Mouse (Mus musculus) gastrocnemius, postnatal 25 days (tissue): ENCODE results near the gene Abat. TPM values are rescaled to one million over a fixed set of nuclear protein-coding genes. Genes with fewer than 3 reads are reported as not detected.

Source experiments
- DNase-seq: peaks from one replicate; pipeline ENCODE4 v3.0.0; 2022
- total RNA-seq, 2 experiments: library from RNA; stranded (reverse); gene quantifications; 1 replicate in 1 of 2; 2 replicates in 1 of 2; pipeline ENCODE4 v1.2.3; 2021

Gene Abat
- total RNA-seq, 2 experiments from 2014 or later: 2.1 to 3.3 TPM

GRCm38 (mm10) chr16:8636867-8637216, 123.6 kb downstream of the Abat start:
- DNase-seq: no peak

GRCm38 (mm10) chr16:8637217-8638051, 124.2 kb downstream of the Abat start, which contains the start of the genes Pmm2 and Tmem186:
TSS of gene Pmm2 (plus strand) at chr16:8637674.
TSS of gene Tmem186 (minus strand) at chr16:8637712.
- DNase-seq: peak; percentile 84

GRCm38 (mm10) chr16:8638131-8638530, 124.9 kb downstream of the Abat start:
- DNase-seq: no peak

- DNase-seq: no peak
Observed at GRCm38 (mm10) chr16:8639466-8640191, 126.4 kb downstream of the Abat start.

- no peak for DNase-seq
Observed at GRCm38 (mm10) chr16:8643855-8644254, 130.6 kb downstream of the Abat start.

- no peak for DNase-seq
Observed at GRCm38 (mm10) chr16:8645546-8645945, 132.3 kb downstream of the Abat start.

- DNase-seq: no peak
Observed at GRCm38 (mm10) chr16:8650007-8650406, 136.8 kb downstream of the Abat start.

- DNase-seq: no peak
Observed at GRCm38 (mm10) chr16:8655108-8655507, 141.9 kb downstream of the Abat start.

GRCm38 (mm10) chr16:8655599-8655998, 142.4 kb downstream of the Abat start:
- no peak for DNase-seq

- no peak for DNase-seq
Observed at GRCm38 (mm10) chr16:8656256-8656655, 143.0 kb downstream of the Abat start.

GRCm38 (mm10) chr16:8658349-8658748, 145.1 kb downstream of the Abat start:
- no peak for DNase-seq

- DNase-seq: no peak
Observed at GRCm38 (mm10) chr16:8658764-8659163, 145.5 kb downstream of the Abat start.

- DNase-seq: no peak
Observed at GRCm38 (mm10) chr16:8663022-8663421, 149.8 kb downstream of the Abat start.

GRCm38 (mm10) chr16:8663606-8664539, 150.6 kb downstream of the Abat start:
- no peak for DNase-seq

GRCm38 (mm10) chr16:8665367-8665766, 152.1 kb downstream of the Abat start:
- DNase-seq: no peak

GRCm38 (mm10) chr16:8666452-8666851, 153.2 kb downstream of the Abat start:
- peak; percentile 61 for DNase-seq

- no peak for DNase-seq
Observed at GRCm38 (mm10) chr16:8667261-8667660, 154.0 kb downstream of the Abat start.

- no peak for DNase-seq
Observed at GRCm38 (mm10) chr16:8667814-8668213, 154.6 kb downstream of the Abat start.

- DNase-seq: no peak
Observed at GRCm38 (mm10) chr16:8668386-8668785, 155.2 kb downstream of the Abat start.

- no peak for DNase-seq
Observed at GRCm38 (mm10) chr16:8669432-8669831, 156.2 kb downstream of the Abat start.

- DNase-seq: no peak
Observed at GRCm38 (mm10) chr16:8670041-8671035, 157.1 kb downstream of the Abat start.
